Mouse (Mus musculus) heart, embryonic 11.5 days (tissue): Measurements from ENCODE around the gene Asic5. TPM values are rescaled to one million over a fixed set of nuclear protein-coding genes. Genes with fewer than 3 reads are reported as not detected.

Experiments used
- polyA plus RNA-seq: library from polyadenylated mRNA; unstranded; fragments of >200 nt; fragmentation: Nextera tagmentation; extraction: Ambion mirVana; gene quantifications from 2 replicates; pipeline ENCODE4 v1.2.1, GENCODE M21; 2014

Gene Asic5
- polyA plus RNA-seq, 1 experiment from 2014 or later: not detected

Other genes with a start within 250 kb of the Asic5 start
- 17.0 and 17.2 TPM in 2 replicates for gene Ctso, start 49.7 kb upstream of the Asic5 start, polyA plus RNA-seq
- 1.4 and 1.6 TPM in 2 replicates for gene Tdo2, start 6.1 kb upstream of the Asic5 start, polyA plus RNA-seq
- 44.0 and 60.9 TPM in 2 replicates for gene Gucy1b1, start 92.4 kb downstream of the Asic5 start, polyA plus RNA-seq
- 45.4 and 57.7 TPM in 2 replicates for gene Gucy1a1, start 163.5 kb downstream of the Asic5 start, polyA plus RNA-seq